Mouse (Mus musculus): Measurements from ENCODE around the gene Mrpl40. TPM values are rescaled to one million over a fixed set of nuclear protein-coding genes. Genes with fewer than 3 reads are reported as not detected.
A peak's percentile ranks its signal among the peaks of the same experiment; 100 is the strongest.
"Not testable (repeated sequence)": the region's sequence is repeated elsewhere in the genome, so short reads cannot be mapped to it uniquely, and the experiment has no call there.

Gene Mrpl40
- polyA plus RNA-seq, 1 experiment from 2014 or later: 41.4 TPM

- 65% methylated on average over 1 of the region's 1 CpGs for WGBS (ENCODE audit: insufficient replicate concordance)
- Histone ChIP-seq H3K27ac (ENCODE audit: low read depth) (no peak overlapping the region), H3K9me3 (ENCODE audit: low read length) (no peaks in the 10 kb centered on the region), H3K4me2 (ENCODE audit: low read depth, low read length) (no peak overlapping the region), H3K4me3 (ENCODE audit: low read depth, low read length) (no peak overlapping the region), H3K36me3 (replicated peaks; ENCODE audit: insufficient read depth, low read length) (no peaks in the 10 kb centered on the region), H3K27me3 (ENCODE audit: insufficient read depth, low read length) (no peaks in the 10 kb centered on the region), H3K4me1 (ENCODE audit: insufficient read depth) (no peaks in the 10 kb centered on the region), H3K9ac (replicated peaks) (no peak overlapping the region)
- ATAC-seq (no peak), DNase-seq (no peak)
- TF ChIP-seq CTCF (IDR thresholded peaks at IDR 0.05; ENCODE audit: low read depth) (no peak), EP300 (IDR thresholded peaks at IDR 0.05; ENCODE audit: low read depth) (no peak)
Observed at GRCm38 (mm10) chr16:18860186-18860585, 16.5 kb downstream of the Mrpl40 start.

- Histone ChIP-seq H3K27me3 (ENCODE audit: insufficient read depth, low read length) (no peaks in the 10 kb centered on the region), H3K9ac (replicated peaks) (no peak overlapping the region), H3K27ac (ENCODE audit: low read depth) (no peak overlapping the region), H3K4me2 (ENCODE audit: low read depth, low read length) (no peak overlapping the region), H3K9me3 (ENCODE audit: low read length) (no peaks in the 10 kb centered on the region), H3K4me1 (ENCODE audit: insufficient read depth) (no peaks in the 10 kb centered on the region), H3K36me3 (replicated peaks; ENCODE audit: insufficient read depth, low read length) (no peaks in the 10 kb centered on the region), H3K4me3 (ENCODE audit: low read depth, low read length) (no peak overlapping the region)
- peak; percentile 44 for ATAC-seq
- peak; percentile 16 for DNase-seq
- TF ChIP-seq CTCF (IDR thresholded peaks at IDR 0.05; ENCODE audit: low read depth): peak; percentile 68
- TF ChIP-seq EP300 (IDR thresholded peaks at IDR 0.05; ENCODE audit: low read depth): no peak
Observed at GRCm38 (mm10) chr16:18858551-18858950, 18.1 kb downstream of the Mrpl40 start.

GRCm38 (mm10) chr16:18849521-18850190 is 27.0 kb downstream of the Mrpl40 start:
- not testable (repeated sequence) for H3K36me3 ChIP-seq (replicated peaks; ENCODE audit: insufficient read depth, low read length); H3K27me3 ChIP-seq (ENCODE audit: insufficient read depth, low read length); H3K4me1 ChIP-seq (ENCODE audit: insufficient read depth); ATAC-seq; H3K4me3 ChIP-seq (ENCODE audit: low read depth, low read length); DNase-seq; H3K27ac ChIP-seq (ENCODE audit: low read depth); H3K9me3 ChIP-seq (ENCODE audit: low read length); H3K9ac ChIP-seq (replicated peaks); H3K4me2 ChIP-seq (ENCODE audit: low read depth, low read length)
- WGBS (ENCODE audit: insufficient replicate concordance): 85% methylated on average over 14 of the region's 17 CpGs

GRCm38 (mm10) chr16:18846301-18846820 is 30.3 kb downstream of the Mrpl40 start:
- no peak for DNase-seq
- Histone ChIP-seq H3K9ac (replicated peaks) (no peak overlapping the region), H3K4me2 (ENCODE audit: low read depth, low read length) (no peak overlapping the region), H3K36me3 (replicated peaks; ENCODE audit: insufficient read depth, low read length) (no peaks in the 10 kb centered on the region), H3K27ac (ENCODE audit: low read depth) (no peak overlapping the region), H3K4me3 (ENCODE audit: low read depth, low read length) (no peak overlapping the region), H3K27me3 (ENCODE audit: insufficient read depth, low read length) (no peaks in the 10 kb centered on the region), H3K9me3 (ENCODE audit: low read length) (no peaks in the 10 kb centered on the region), H3K4me1 (ENCODE audit: insufficient read depth) (no peaks in the 10 kb centered on the region)
- TF ChIP-seq CTCF (IDR thresholded peaks at IDR 0.05; ENCODE audit: low read depth) (no peak), EP300 (IDR thresholded peaks at IDR 0.05; ENCODE audit: low read depth) (no peak)
- ATAC-seq: no peak
- WGBS (ENCODE audit: insufficient replicate concordance): 83% methylated on average over 15 of the region's 15 CpGs

GRCm38 (mm10) chr16:18838346-18838745 is 38.3 kb downstream of the Mrpl40 start:
- Histone ChIP-seq H3K9me3 (ENCODE audit: low read length) (no peaks in the 10 kb centered on the region), H3K27me3 (ENCODE audit: insufficient read depth, low read length) (no peaks in the 10 kb centered on the region), H3K36me3 (replicated peaks; ENCODE audit: insufficient read depth, low read length) (peaks cover 16% of the 10 kb centered on the region), H3K4me3 (ENCODE audit: low read depth, low read length) (no peak overlapping the region), H3K9ac (replicated peaks) (no peak overlapping the region), H3K27ac (ENCODE audit: low read depth) (no peak overlapping the region), H3K4me2 (ENCODE audit: low read depth, low read length) (no peak overlapping the region), H3K4me1 (ENCODE audit: insufficient read depth) (0 out of 2 replicates have a peak, but pooled peaks cover 3% of the 10 kb centered on the region)
- DNase-seq (no peak), ATAC-seq (no peak)
- 91% methylated on average over 4 of the region's 4 CpGs for WGBS (ENCODE audit: insufficient replicate concordance)
- TF ChIP-seq EP300 (IDR thresholded peaks at IDR 0.05; ENCODE audit: low read depth) (no peak), CTCF (IDR thresholded peaks at IDR 0.05; ENCODE audit: low read depth) (no peak)

DNA sequence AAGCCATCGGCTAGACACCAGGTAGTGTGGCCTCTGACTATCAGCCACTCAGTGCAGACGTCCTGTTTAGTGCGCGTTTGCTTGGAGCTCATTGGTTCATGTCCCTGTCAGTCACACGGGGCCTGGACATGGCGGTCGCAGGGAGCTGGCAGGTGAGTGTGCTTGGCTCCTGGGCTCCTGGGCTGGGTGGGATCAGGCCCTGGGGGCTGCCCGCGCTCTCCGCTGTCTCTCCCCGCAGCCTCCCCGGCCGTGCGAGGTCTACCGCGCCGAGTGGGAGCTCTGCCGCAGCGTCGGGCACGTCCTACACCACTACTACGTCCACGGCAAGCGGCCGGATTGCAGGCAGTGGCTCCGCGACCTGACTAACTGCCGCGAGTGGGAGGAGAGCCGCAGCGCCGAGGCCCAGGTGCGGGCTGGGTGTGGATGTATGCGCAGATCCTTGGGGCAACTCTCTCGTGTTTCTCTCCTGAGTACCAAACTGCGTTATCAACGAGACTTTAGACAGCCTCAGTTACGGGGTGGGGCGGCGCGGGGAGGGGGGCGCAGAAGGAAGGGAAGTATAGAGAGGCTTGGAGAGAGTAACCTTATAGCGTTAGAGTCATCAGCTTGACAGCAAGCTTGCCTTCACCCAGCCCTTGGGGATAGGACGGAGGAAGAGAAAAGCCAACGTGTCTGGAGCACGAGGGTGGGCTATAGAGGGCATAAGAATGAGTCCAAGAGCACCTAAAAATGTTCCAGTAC is 40.0 kb downstream of the Mrpl40 start, which contains the start of the genes 2510002D24Rik and Gm28539:
Gene 2510002D24Rik, plus strand, starts transcription at position 111 of the 741 bp plus-strand sequence.
Gene Gm28539, plus strand, starts transcription at position 117 of the 741 bp plus-strand sequence.
- Histone ChIP-seq H3K36me3 (replicated peaks; ENCODE audit: insufficient read depth, low read length) (peaks cover 21% of the 10 kb centered on the region), H3K4me3 (ENCODE audit: low read depth, low read length) (peak within 1 kb of the TSS; percentile 94), H3K9ac (replicated peaks) (peak within 1 kb of the TSS; percentile 97), H3K4me2 (ENCODE audit: low read depth, low read length) (peak within 1 kb of the TSS; percentile 87), H3K9me3 (ENCODE audit: low read length) (no peaks in the 10 kb centered on the region), H3K4me1 (ENCODE audit: insufficient read depth) (0 out of 2 replicates have a peak, but pooled peaks cover 3% of the 10 kb centered on the region), H3K27me3 (ENCODE audit: insufficient read depth, low read length) (no peaks in the 10 kb centered on the region), H3K27ac (ENCODE audit: low read depth) (peak within 1 kb of the TSS; percentile 76)
- under 1% methylated on average over 46 of the region's 46 CpGs for WGBS (ENCODE audit: insufficient replicate concordance)
- peak; percentile 90 for DNase-seq
- peak; percentile 99 for ATAC-seq
- TF ChIP-seq CTCF (IDR thresholded peaks at IDR 0.05; ENCODE audit: low read depth) (no peak), EP300 (IDR thresholded peaks at IDR 0.05; ENCODE audit: low read depth) (no peak)
